Mouse (Mus musculus) forebrain, embryonic 14.5 days (tissue): ENCODE measurements at regions not wholly inside any gene's neighbourhood (a gene's known extent, or its start where the extent isn't known, plus 50 kb on each side); places are given as distances from the start of the nearest gene placed in this dataset.
"Not testable (repeated sequence)": the region's sequence is repeated elsewhere in the genome, so short reads cannot be mapped to it uniquely, and the experiment has no call there.

ENCODE experiments used
- ATAC-seq: fragments of 200-750 bp; cut with Nextera tagmentation; 2 replicates; pipeline ENCODE4 v1.8.0; 2017; ENCODE audit warnings: mild to moderate bottlenecking, moderate library complexity
- DNase-seq: peaks from one replicate; pipeline ENCODE4 v3.0.0-alpha.2; 2015; ENCODE audit warnings: low spot score
- H3K27ac ChIP-seq: fragments of 300-500 bp; sonication (generic); 2 replicates; pipeline ENCODE4 v1.5.1; 2014; ENCODE audit warnings: low read depth, mild to moderate bottlenecking, control low read depth, low read length, moderate library complexity
- H3K27me3 ChIP-seq: fragments of 300-500 bp; sonication (generic); replicated peaks from 2 replicates; pipeline ENCODE4 v1.6.1; 2014; ENCODE audit warnings: low read length, control low read depth, mixed read lengths; ENCODE audit not compliant: control insufficient read depth, insufficient read depth
- H3K36me3 ChIP-seq: fragments of 300-500 bp; sonication (generic); 2 replicates; pipeline ENCODE4 v1.6.1; 2014; ENCODE audit warnings: low read length, control low read depth; ENCODE audit not compliant: control insufficient read depth, insufficient read depth
- H3K4me1 ChIP-seq: fragments of 300-500 bp; sonication (generic); 2 replicates; pipeline ENCODE4 v1.6.1; 2014; ENCODE audit warnings: antibody characterized with exemption, low read length, control low read depth; ENCODE audit not compliant: control insufficient read depth, insufficient read depth
- H3K4me2 ChIP-seq: fragments of 300-500 bp; sonication (generic); 2 replicates; pipeline ENCODE4 v1.6.1; 2014; ENCODE audit warnings: mild to moderate bottlenecking, control low read depth, low read length
- H3K4me3 ChIP-seq: fragments of 300-500 bp; sonication (generic); 2 replicates; pipeline ENCODE4 v1.5.1; 2014; ENCODE audit warnings: low read depth, low read length, control low read depth
- H3K9ac ChIP-seq: fragments of 300-500 bp; sonication (generic); 2 replicates; pipeline ENCODE4 v1.6.1; 2014; ENCODE audit warnings: mild to moderate bottlenecking, low read length, control low read depth, moderate library complexity
- H3K9me3 ChIP-seq: fragments of 300-500 bp; sonication (generic); replicated peaks from 2 replicates; pipeline ENCODE4 v1.6.1; 2016; ENCODE audit warnings: low read length, control low read depth, mixed read lengths; ENCODE audit not compliant: control insufficient read depth
- whole genome bisulfite sequencing: fragments of 180-500 bp; shearing (Covaris S2); extraction: QIAGEN DNeasy Blood & Tissue Kit; methylation state at CpG from one replicate; pipeline ENCODE4 v1.1.7; 2014; 5-methylcytosine and 5-hydroxymethylcytosine counted together

DNA sequence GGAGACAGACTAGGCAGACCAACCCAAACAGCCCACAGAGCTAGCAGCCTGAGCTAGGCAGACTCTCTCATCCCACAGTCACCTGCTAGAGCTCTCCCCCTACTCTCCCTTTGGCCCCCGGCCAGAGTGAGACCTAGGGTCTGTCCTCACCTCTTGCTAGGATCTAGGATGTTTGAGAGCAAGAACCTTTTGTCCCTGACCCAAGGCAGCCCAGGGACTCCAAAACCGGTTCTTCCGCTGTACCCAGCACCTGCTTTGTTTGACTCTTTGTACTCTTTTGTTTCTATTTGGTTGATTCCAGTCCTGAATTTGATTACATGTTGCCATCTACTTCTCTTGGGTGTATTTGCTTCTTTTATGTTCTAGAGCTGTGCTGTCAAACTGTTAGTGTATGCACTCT is 75.3 kb downstream of the H60c start:
- ATAC-seq (no peak), DNase-seq (no peak)
- Histone ChIP-seq H3K27ac (no peak overlapping the region), H3K9ac (no peak overlapping the region), H3K9me3 (no peaks in the 10 kb centered on the region), H3K4me1 (no peaks in the 10 kb centered on the region), H3K36me3 (no peaks in the 10 kb centered on the region), H3K4me3 (no peak overlapping the region), H3K27me3 (no peaks in the 10 kb centered on the region), H3K4me2 (no peak overlapping the region)
- 65% methylated on average over 3 of the region's 3 CpGs for WGBS

GRCm38 (mm10) chr10:3188361-3188760 is 79.2 kb downstream of the H60c start:
- no peak overlapping the region for H3K4me2 ChIP-seq
- no peaks in the 10 kb centered on the region for H3K4me1 ChIP-seq
- H3K27me3 ChIP-seq, result no peaks in the 10 kb centered on the region
- H3K4me3 ChIP-seq, result no peak overlapping the region
- DNase-seq (no peak), ATAC-seq (no peak)
- WGBS, result 86% methylated on average over 4 of the region's 4 CpGs
- H3K9ac ChIP-seq, result no peak overlapping the region
- no peak overlapping the region for H3K27ac ChIP-seq
- no peaks in the 10 kb centered on the region for H3K9me3 ChIP-seq
- no peaks in the 10 kb centered on the region for H3K36me3 ChIP-seq

- Histone ChIP-seq H3K27ac (no peak overlapping the region), H3K9ac (no peak overlapping the region), H3K4me3 (no peak overlapping the region), H3K27me3 (no peaks in the 10 kb centered on the region), H3K36me3 (no peaks in the 10 kb centered on the region), H3K4me1 (no peaks in the 10 kb centered on the region), H3K4me2 (no peak overlapping the region), H3K9me3 (no peaks in the 10 kb centered on the region)
- DNase-seq, result no peak
- no peak for ATAC-seq
Observed at GRCm38 (mm10) chr10:3180103-3180502, 87.5 kb downstream of the H60c start.

GRCm38 (mm10) chr10:3173601-3174000 is 94.0 kb downstream of the H60c start:
- Histone ChIP-seq H3K9me3 (0 out of 2 replicates have a peak, but pooled peaks cover 4% of the 10 kb centered on the region), H3K36me3 (no peaks in the 10 kb centered on the region), H3K27ac (no peak overlapping the region), H3K4me3 (no peak overlapping the region), H3K27me3 (no peaks in the 10 kb centered on the region), H3K4me2 (no peak overlapping the region), H3K4me1 (no peaks in the 10 kb centered on the region), H3K9ac (no peak overlapping the region)
- ATAC-seq, result no peak
- DNase-seq, result no peak

DNA sequence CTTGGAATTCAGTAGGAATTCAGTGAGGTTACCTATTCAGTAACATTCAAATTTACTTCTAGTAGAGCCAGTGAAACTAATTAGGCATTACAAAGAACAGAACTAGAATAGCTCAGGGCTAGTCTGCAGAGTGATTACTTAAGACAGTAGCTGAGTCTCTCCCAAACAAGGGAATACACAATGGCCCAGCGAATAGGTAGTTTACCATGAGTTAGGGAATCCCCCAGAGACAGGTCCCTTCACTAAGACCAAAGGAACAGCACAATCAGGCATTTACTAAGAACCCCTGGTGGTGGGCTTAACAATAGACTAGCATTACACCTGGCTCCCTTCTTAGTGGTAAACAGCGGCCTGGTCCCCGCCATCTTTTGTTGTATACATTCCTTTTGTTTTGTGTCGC is 94.6 kb downstream of the H60c start:
- ATAC-seq, H3K27me3 ChIP-seq, H3K4me1 ChIP-seq, DNase-seq, H3K9me3 ChIP-seq, H3K9ac ChIP-seq, H3K36me3 ChIP-seq, H3K4me3 ChIP-seq, H3K4me2 ChIP-seq, H3K27ac ChIP-seq: not testable (repeated sequence)
- WGBS, result 55% methylated on average over 4 of the region's 4 CpGs

DNA sequence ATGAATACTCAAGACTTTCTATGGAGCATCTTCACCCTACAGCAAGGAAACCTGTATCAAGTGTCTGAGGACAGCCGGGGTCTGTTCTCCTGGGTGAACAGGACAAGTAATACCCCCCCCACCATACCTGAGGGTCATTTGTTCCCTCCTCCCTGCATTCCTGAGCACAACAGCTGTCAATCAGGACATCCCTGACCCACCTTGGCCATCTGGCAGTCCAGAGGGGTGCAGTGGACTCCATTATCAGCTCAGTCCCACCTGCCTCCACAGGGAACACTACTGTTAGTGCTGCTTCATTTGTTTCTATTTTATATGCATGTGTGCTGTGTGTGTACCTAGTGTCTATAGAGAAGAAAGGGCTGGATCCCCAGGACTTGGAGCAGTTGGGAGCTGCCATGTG is 95.3 kb downstream of the H60c start:
- H3K4me2 ChIP-seq, result no peak overlapping the region
- 94% methylated on average over 1 of the region's 1 CpGs for WGBS

GRCm38 (mm10) chr10:3171366-3171765 is 96.2 kb downstream of the H60c start:
- no peak for DNase-seq
- no peak for ATAC-seq
- no peak overlapping the region for H3K4me3 ChIP-seq

More for the DNA sequence above, 95.3 kb downstream of the H60c start:
- H3K4me3 ChIP-seq, result no peak overlapping the region
- H3K4me1 ChIP-seq, result no peaks in the 10 kb centered on the region
- no peaks in the 10 kb centered on the region for H3K36me3 ChIP-seq
- no peak for ATAC-seq
- H3K9me3 ChIP-seq, result 0 out of 2 replicates have a peak, but pooled peaks cover 4% of the 10 kb centered on the region
- no peak overlapping the region for H3K27ac ChIP-seq
- no peak overlapping the region for H3K9ac ChIP-seq
- DNase-seq, result no peak
- H3K27me3 ChIP-seq, result no peaks in the 10 kb centered on the region

DNA sequence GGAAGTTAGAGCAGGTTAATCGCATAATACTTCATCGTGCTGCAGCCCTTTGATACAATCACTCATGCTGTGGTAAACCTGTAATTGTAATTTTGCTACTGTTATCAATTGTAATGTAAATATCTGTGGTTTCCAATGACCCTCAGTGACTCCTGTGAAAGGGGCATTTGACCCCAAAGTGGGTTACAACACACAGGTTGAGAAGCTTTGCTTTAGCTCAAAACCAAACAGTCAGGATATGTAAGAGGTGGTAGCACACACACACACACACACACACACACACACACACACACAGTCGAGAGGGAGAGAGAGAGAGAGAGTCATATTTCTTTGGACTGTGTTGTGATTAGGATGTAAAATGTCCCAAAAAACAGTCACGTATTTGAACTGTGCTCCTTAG is 112.0 kb downstream of the H60c start:
- Histone ChIP-seq H3K9me3 (peaks cover 14% of the 10 kb centered on the region), H3K27me3 (no peaks in the 10 kb centered on the region), H3K9ac (no peak overlapping the region), H3K27ac (no peak overlapping the region), H3K36me3 (no peaks in the 10 kb centered on the region), H3K4me2 (no peak overlapping the region), H3K4me1 (no peaks in the 10 kb centered on the region), H3K4me3 (no peak overlapping the region)
- DNase-seq, result no peak
- ATAC-seq, result no peak
- WGBS, result 85% methylated on average over 4 of the region's 4 CpGs

More at GRCm38 (mm10) chr10:3171366-3171765, 96.2 kb downstream of the H60c start:
- Histone ChIP-seq H3K9ac (no peak overlapping the region), H3K27me3 (no peaks in the 10 kb centered on the region), H3K36me3 (no peaks in the 10 kb centered on the region), H3K4me2 (no peak overlapping the region), H3K27ac (no peak overlapping the region), H3K9me3 (0 out of 2 replicates have a peak, but pooled peaks cover 4% of the 10 kb centered on the region), H3K4me1 (no peaks in the 10 kb centered on the region)
- WGBS, result 92% methylated on average over 5 of the region's 5 CpGs

DNA sequence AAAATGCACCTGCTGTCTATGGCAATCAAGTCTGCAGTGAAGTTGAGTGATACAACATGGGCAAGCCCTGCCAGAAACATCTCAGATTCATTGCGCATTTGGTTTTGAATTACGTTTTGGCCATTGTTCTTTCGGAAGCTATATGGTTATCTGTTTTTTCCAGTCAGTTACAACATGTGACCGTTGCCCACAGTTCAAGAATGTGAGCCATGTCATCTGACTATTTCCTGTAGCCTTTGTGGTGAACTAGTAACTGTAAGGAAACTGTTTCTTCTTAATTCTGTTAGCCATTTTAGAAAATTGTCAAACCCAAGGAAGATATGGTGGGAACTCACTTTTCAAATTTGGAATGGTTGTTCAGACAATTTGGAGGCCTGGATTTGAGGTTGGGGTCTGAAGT is 119.4 kb downstream of the H60c start:
- H3K4me1 ChIP-seq, result no peaks in the 10 kb centered on the region
- 85% methylated on average over 4 of the region's 4 CpGs for WGBS
- no peaks in the 10 kb centered on the region for H3K27me3 ChIP-seq
- no peak overlapping the region for H3K27ac ChIP-seq
- no peak for DNase-seq
- H3K36me3 ChIP-seq, result no peaks in the 10 kb centered on the region
- no peak overlapping the region for H3K9ac ChIP-seq
- H3K4me2 ChIP-seq, result no peak overlapping the region
- H3K9me3 ChIP-seq, result peaks cover 16% of the 10 kb centered on the region
- no peak for ATAC-seq
- H3K4me3 ChIP-seq, result no peak overlapping the region
